Mouse (Mus musculus) thymus, adult 18-20 months (tissue): ENCODE data around the gene Palm2.

Experiments
- DNase-seq, 2 experiments: peaks; one replicate each; pipeline ENCODE4 v3.0.0; 2022; ENCODE audit warnings: mixed read lengths in 2 of 2

Palm2 gene

DNA sequence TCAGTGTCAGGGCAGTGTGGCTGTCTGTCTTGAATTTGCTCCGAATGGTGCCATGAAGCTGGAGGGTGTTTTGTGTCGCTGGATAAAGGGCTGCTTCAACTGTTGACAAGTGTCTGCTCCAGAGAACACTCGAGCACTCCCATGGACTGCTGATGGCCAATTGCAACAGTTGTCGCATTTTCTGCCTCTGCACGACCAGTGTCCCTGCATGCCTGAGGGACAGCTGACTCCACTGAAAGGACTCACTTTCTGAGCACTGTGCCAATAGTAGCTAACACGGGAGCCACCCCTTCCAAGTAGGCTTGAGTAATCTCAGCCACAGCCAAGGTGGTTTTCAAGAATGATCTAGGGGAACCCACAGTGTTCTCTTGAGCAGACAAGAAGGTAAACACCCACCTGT is 135.7 kb downstream of the Palm2 start:
- DNase-seq: no peak

GRCm38 (mm10) chr4:57570229-57570628 is 136.2 kb downstream of the Palm2 start:
- DNase-seq: no peak

DNA sequence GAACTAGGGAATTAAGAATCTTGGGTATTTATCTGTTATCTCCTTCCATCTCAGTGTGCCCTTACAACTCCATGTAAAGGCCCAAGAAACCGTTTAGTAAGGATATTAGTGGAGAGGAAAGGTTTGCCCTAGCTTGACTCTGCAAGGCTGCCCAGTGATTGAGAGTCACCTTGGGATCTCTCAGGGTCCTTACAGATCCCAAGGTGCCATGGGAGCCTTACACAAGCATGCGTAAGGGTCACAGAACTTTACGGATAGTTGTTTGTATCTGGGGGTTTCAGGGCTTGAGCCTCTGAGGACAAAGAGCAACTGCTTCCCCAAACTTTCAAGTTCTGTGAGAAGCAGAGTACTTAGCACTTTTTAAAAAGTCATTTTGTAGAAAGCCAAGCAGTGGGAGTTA is 140.1 kb downstream of the Palm2 start:
- DNase-seq: no peak

- no peak for DNase-seq
Measured at GRCm38 (mm10) chr4:57574646-57575045, 140.6 kb downstream of the Palm2 start.

GRCm38 (mm10) chr4:57575686-57576085 is 141.6 kb downstream of the Palm2 start:
- DNase-seq: no peak

- DNase-seq: no peak
Measured at GRCm38 (mm10) chr4:57576095-57576494, 142.0 kb downstream of the Palm2 start.

DNA sequence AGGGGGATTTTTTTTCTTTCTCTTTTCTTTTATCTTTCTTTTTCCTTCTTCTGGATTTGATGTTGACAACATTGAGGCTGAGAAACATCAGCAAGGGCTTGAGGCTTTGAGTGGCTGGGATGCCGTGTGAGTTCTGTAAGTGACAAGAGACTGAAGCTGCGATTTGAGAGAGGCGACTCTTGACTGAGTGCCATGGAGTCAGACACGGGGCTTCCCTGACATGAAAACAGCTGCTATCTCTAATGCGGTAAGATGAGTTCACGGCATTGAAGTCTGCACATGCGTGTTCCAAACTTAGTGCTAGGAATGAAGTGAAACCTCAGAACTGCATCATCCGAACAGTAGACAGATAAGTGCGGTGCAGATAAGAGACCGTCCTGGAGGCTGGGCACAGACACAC is 145.6 kb downstream of the Palm2 start:
- no peak for DNase-seq

- DNase-seq: no peak
Measured at GRCm38 (mm10) chr4:57585281-57585800, 151.3 kb downstream of the Palm2 start.

GRCm38 (mm10) chr4:57586933-57587658 is 153.0 kb downstream of the Palm2 start:
- DNase-seq: no peak

DNA sequence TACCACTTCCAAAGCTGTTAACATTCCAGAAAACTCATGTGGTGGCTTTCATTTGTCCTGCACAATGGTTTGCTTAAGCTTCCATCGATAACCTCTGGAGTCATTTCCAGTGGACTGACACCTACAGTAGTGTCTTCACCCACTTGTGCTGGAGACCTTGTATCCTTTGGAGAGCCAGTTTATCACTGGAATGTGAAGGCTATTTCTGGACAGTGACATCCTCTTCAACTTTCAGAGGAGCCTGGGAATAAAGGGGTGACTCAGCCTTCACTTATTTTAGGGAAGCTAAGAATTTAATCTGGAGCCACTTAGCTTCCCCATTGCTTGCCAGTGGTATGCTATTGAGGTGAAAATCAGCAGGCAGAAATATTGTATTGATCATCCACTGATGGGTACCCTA is 154.3 kb downstream of the Palm2 start:
- no peak for DNase-seq

DNA sequence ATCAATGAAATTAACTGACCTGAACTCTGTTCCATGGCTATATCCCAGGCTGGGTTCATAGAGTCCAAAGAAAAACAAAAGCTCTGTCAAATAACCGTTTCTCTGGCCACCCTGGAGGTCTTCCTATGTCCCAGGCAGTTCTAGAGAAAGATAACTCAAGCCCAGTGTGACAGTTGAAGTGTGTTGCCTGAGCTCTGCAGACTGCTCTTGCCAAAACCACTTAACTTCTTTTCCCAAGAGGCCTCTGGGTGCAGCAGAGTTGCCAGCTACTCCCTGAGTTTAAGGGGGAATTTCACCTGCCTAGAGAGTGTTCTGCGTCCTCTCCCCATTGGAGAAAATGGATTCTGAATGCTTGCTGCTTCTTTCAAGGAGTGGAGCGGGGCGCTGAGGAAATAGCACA is 158.7 kb downstream of the Palm2 start:
- no peak for DNase-seq

DNA sequence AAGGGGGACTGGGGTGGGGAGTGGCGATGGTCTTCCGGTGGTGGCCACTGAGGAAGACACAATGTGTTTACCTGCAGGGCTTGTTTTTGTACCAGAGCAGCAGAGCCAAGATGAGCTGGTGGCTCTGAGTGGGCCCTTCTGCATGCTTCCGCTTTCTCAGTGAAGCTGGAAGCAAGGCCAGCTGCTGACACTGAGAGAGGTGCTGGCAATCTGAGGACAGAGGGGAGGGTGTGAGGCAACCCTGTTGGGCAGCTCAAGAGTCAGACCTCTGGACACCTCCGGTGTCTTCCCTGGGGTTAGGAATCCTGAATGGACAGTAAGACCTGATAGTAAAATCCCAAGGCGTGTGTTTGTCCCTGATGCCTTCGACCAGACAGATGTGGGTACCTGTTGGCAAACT is 165.9 kb downstream of the Palm2 start:
- DNase-seq: no peak

DNA sequence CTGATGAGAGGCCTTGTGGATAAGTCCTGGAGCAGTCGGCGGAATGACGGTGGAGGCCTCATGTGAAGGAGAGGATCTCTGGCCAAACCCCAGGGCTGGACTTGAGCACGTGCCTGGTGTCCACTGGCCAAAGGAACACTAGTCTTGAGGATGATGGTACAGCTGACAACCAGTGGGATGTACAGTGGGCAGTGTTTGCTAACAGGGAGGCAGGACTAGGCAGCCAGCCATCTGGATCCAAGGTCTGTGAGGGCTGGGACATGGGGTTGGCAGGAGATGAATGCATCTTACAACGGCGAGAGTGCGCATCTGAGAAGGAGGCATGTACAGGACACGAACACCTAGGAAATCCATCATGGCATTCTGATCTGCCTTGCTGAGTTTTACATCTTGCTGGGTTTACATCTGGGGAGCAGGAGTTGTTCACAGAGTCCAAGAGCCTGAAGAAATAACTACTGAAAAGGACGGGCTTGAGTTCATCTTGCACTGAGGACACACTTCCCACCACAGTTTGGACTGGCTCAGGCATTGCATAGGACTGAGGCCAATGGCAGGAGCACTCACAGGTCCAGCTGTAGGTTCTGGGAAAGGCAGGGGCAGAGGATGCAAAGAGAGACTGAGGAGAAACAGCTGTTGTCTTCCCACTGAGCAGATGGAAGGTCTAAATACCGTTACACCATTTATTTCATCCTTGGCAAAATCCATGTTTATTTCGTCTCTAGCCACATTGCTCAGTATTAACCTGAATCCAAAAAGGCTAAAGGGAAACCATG is 166.8 kb downstream of the Palm2 start:
- DNase-seq: no peak

DNA sequence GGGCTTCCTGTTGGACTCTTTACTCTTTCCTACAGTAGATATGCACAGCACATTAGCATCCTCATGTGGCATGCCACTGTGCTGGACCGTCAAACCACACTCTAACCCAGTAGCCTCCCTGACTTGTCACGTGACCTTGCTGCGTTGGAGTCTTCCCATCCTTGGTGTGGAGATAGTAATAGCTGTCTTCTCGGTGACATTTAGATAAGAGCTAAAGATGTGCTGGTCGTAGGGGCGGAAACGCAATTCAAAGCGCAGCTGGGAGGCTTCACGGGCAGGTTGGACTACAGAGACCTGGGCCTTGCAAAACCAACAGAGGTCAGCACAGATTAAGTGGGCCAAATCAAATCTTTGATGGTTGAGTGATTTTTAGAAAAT is 167.4 kb downstream of the Palm2 start:
- DNase-seq: no peak

GRCm38 (mm10) chr4:57601903-57602617 is 168.0 kb downstream of the Palm2 start:
- no peak for DNase-seq

- DNase-seq: no peak
Measured at GRCm38 (mm10) chr4:57606258-57606657, 172.2 kb downstream of the Palm2 start.

DNA sequence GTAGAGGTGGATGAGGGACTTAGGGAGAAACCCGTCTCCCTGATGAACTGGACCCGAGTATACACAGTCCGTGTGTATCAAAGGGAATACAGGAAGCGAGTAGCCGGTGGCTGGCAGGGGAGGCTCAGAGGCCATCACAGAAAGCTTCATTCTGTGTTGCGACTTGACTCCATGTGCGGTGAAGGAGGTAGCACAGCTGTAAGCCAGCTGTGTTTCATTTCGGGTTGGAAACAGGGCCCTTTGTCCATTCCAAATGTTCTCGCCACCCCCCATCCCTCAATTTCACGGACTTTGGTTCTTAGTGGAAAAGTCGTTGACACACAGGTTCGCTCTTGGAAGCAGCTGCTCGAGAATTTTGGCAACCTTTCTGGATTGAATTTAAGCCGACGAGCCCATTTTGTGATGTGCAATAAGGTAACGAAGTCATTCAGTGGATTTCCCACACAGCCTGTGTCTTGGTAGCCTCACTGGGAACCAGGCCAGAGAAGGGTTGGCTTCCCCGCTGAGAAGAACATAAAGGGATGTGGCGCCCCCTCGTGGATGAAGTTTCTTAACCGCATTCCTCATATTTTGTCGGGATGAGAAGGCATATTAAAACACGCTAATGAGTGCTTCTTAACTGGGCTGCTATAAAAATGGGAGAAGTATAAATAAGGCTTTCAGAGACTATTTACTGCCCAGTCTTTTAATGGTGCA is 173.3 kb downstream of the Palm2 start:
- DNase-seq: no peak

DNA sequence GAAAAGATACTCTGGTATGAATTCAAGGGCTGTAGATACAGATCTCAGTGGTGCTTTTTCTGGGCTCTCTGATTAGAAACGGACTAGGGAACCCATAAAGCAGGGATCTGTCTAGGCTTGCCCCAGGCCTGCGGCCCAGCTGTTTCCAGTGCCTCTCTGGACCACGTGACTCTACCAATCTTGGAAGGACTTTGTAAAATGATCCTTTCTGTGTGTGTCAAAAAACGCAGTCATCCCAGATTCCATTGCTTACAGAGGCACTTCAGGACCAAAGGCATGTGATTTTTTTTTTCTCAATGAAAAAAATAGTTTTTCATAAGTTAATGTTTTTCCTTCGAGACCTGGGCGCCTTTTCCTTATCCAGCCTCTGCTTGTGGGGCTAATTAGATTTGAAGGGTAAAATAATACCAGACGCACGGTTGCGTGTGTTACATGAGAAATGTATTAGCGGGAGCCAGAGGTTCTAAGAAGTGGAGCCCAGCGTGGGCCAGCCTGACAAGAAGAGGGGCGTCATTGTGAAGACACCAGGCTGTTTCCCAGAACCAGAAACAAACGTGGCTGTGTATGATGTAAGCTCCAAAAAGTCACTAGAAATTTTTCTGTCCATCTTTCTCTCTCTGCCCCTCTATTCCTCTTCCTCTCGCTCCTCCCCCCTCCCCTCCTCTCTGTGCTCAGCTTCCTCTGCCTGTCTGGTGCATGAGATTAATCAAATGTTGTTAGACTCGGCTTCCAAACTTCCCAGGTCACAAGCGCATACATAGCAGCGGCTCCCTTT is 177.4 kb downstream of the Palm2 start:
- no peak for DNase-seq

GRCm38 (mm10) chr4:57612716-57613115 is 178.7 kb downstream of the Palm2 start:
- DNase-seq: no peak

DNA sequence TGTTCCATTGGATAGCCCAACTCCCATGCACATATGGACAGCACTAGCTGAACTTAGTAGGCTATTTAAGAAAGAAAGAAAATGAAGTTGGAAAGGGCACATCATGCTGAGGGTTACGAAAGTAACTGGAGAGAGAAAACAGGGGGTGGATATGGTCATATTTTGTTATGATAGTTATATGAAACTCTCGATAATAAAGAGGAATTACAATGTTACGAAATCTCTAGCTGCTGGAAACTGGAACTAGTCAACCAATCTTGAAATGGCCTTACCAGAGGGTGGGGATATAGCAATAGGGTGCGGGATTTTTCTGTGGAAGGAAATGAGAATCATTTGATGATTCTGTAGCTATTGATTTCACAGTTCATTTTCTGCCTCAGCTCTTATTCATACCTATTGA is 180.6 kb downstream of the Palm2 start:
- no peak for DNase-seq

GRCm38 (mm10) chr4:57618743-57619142 is 184.7 kb downstream of the Palm2 start:
- DNase-seq: no peak

GRCm38 (mm10) chr4:57622816-57623215 is 188.8 kb downstream of the Palm2 start:
- DNase-seq: no peak
